Mouse (Mus musculus): ENCODE measurements around the gene Cfap97d1. TPM values are rescaled to one million over a fixed set of nuclear protein-coding genes. Genes with fewer than 3 reads are reported as not detected.

The Cfap97d1 gene
- polyA plus RNA-seq, 1 experiment = not detected

GRCm38 (mm10) chr11:101999466-101999865 is 15.4 kb downstream of the Cfap97d1 start:
- Histone ChIP-seq H3K27ac (ENCODE audit: insufficient read depth, low read length) (no peak overlapping the region), H3K27me3 (ENCODE audit: control insufficient read depth, insufficient read depth, low read length) (no peaks in the 10 kb centered on the region), H3K4me1 (ENCODE audit: control insufficient read depth, insufficient read depth, low read length) (peaks cover 10% of the 10 kb centered on the region), H3K4me3 (replicated peaks; ENCODE audit: insufficient read depth, low read depth, low read length) (no peak overlapping the region)
- no peak for DNase-seq
- 31% methylated on average over 4 of the region's 4 CpGs for WGBS
- TF ChIP-seq POLR2A (IDR thresholded peaks at IDR 0.05; ENCODE audit: borderline replicate concordance, insufficient read depth, low read length) (no peak), CTCF (IDR thresholded peaks at IDR 0.05; ENCODE audit: borderline replicate concordance, insufficient read depth, low read depth, low read length) (no peak)

- H3K4me1 ChIP-seq (ENCODE audit: control insufficient read depth, insufficient read depth, low read length) = peaks cover 10% of the 10 kb centered on the region
- 92% methylated on average over 8 of the region's 8 CpGs for WGBS
- TF ChIP-seq CTCF (IDR thresholded peaks at IDR 0.05; ENCODE audit: borderline replicate concordance, insufficient read depth, low read depth, low read length) (peak; percentile 59), POLR2A (IDR thresholded peaks at IDR 0.05; ENCODE audit: borderline replicate concordance, insufficient read depth, low read length) (no peak)
- H3K27ac ChIP-seq (ENCODE audit: insufficient read depth, low read length) = no peak overlapping the region
- H3K27me3 ChIP-seq (ENCODE audit: control insufficient read depth, insufficient read depth, low read length) = no peaks in the 10 kb centered on the region
- no peak for DNase-seq
- no peak overlapping the region for H3K4me3 ChIP-seq (replicated peaks; ENCODE audit: insufficient read depth, low read depth, low read length)
These were observed 20.2 kb downstream of the Cfap97d1 start for GRCm38 (mm10) chr11:102004251-102004650.

DNA sequence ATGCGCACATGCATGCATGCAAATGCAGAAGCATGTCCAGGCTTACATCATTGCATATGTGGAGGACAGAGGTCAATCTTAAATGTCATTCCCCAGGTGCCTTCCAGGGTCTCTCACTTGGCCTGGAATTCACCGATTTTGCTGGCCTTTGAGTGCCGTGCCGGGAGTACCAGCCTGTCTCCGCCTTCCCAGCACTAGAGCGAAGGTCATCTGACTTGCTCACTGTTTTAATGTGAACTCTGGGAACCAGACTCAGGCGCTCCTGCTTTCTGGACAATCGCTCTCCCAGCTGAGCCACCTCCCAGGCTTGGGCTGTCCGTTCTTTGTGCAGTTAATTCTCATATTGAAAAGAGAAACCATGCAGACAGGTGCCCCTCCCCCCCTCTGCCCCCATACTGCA is 22.2 kb downstream of the Cfap97d1 start:
- Histone ChIP-seq H3K27ac (ENCODE audit: insufficient read depth, low read length) (no peak overlapping the region), H3K4me3 (replicated peaks; ENCODE audit: insufficient read depth, low read depth, low read length) (no peak overlapping the region), H3K4me1 (ENCODE audit: control insufficient read depth, insufficient read depth, low read length) (peaks cover 16% of the 10 kb centered on the region), H3K27me3 (ENCODE audit: control insufficient read depth, insufficient read depth, low read length) (no peaks in the 10 kb centered on the region)
- 44% methylated on average over 9 of the region's 9 CpGs for WGBS
- TF ChIP-seq CTCF (IDR thresholded peaks at IDR 0.05; ENCODE audit: borderline replicate concordance, insufficient read depth, low read depth, low read length) (no peak), POLR2A (IDR thresholded peaks at IDR 0.05; ENCODE audit: borderline replicate concordance, insufficient read depth, low read length) (no peak)
- DNase-seq = no peak

GRCm38 (mm10) chr11:102006688-102007087 is 22.6 kb downstream of the Cfap97d1 start:
- no peak overlapping the region for H3K4me3 ChIP-seq (replicated peaks; ENCODE audit: insufficient read depth, low read depth, low read length)
- TF ChIP-seq POLR2A (IDR thresholded peaks at IDR 0.05; ENCODE audit: borderline replicate concordance, insufficient read depth, low read length) (no peak), CTCF (IDR thresholded peaks at IDR 0.05; ENCODE audit: borderline replicate concordance, insufficient read depth, low read depth, low read length) (no peak)
- WGBS = 37% methylated on average over 5 of the region's 5 CpGs
- no peaks in the 10 kb centered on the region for H3K27me3 ChIP-seq (ENCODE audit: control insufficient read depth, insufficient read depth, low read length)
- H3K4me1 ChIP-seq (ENCODE audit: control insufficient read depth, insufficient read depth, low read length) = peaks cover 19% of the 10 kb centered on the region
- DNase-seq = no peak
- H3K27ac ChIP-seq (ENCODE audit: insufficient read depth, low read length) = no peak overlapping the region

DNA sequence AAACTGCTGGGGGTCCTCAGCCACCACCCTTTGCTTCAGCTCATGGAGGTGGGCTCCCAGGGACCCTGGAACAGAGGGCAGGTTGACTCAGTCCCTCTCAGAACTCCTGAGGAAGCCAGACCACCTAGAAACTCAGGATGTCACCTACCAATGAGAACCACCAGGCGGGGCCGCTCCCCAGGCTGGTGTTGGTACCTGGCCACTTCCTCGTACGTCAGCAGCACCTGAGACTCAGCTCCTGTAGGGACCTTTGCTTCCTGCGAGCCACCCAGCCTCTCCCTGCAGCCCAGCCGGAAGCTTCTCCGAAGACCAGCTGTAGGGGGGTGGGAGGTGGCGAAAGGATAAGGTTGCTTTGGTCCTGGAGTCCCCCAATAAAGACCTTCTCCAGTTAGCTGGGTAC is 24.3 kb downstream of the Cfap97d1 start:
- Histone ChIP-seq H3K27ac (ENCODE audit: insufficient read depth, low read length) (no peak overlapping the region), H3K4me3 (replicated peaks; ENCODE audit: insufficient read depth, low read depth, low read length) (no peak overlapping the region), H3K4me1 (ENCODE audit: control insufficient read depth, insufficient read depth, low read length) (peaks cover 26% of the 10 kb centered on the region), H3K27me3 (ENCODE audit: control insufficient read depth, insufficient read depth, low read length) (no peaks in the 10 kb centered on the region)
- DNase-seq = no peak
- WGBS = 82% methylated on average over 8 of the region's 8 CpGs
- TF ChIP-seq POLR2A (IDR thresholded peaks at IDR 0.05; ENCODE audit: borderline replicate concordance, insufficient read depth, low read length) (no peak), CTCF (IDR thresholded peaks at IDR 0.05; ENCODE audit: borderline replicate concordance, insufficient read depth, low read depth, low read length) (no peak)

DNA sequence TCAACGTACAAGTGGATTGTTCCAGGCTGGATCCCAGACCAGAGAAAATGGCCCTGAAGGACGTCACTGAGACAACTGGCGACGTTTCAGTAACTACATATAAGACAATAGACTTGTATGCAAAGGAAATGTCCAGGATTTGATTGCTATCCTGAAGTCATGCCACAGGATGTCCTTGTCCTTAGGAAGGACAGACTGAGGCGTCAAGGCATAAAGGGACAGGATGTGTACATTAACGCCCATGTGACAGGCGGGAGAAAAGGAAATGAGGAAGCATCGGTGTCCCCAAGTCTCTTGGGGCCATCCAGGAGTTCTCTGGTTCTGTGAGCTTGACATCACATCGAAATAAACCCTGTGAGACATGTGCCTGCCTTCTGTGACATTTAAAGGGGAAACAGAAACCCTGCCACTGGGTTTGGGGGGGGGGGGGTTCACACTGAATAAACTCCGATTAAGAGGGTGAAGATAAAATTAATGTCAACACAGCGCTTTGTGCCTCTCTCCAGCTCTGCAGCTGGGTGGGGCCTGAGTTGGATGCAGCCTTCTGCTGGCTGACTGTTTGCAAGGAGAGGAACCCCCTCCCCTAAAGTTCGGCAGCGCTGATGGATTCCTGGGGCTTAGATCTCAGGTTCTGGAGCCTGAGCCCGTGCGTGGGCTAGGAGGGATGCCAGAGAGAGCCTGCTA is 25.0 kb downstream of the Cfap97d1 start:
- no peak overlapping the region for H3K4me3 ChIP-seq (replicated peaks; ENCODE audit: insufficient read depth, low read depth, low read length)
- no peak for DNase-seq
- 69% methylated on average over 15 of the region's 15 CpGs for WGBS
- H3K4me1 ChIP-seq (ENCODE audit: control insufficient read depth, insufficient read depth, low read length) = peaks cover 33% of the 10 kb centered on the region
- H3K27ac ChIP-seq (ENCODE audit: insufficient read depth, low read length) = peak overlapping the region; percentile 30
- TF ChIP-seq CTCF (IDR thresholded peaks at IDR 0.05; ENCODE audit: borderline replicate concordance, insufficient read depth, low read depth, low read length) (no peak), POLR2A (IDR thresholded peaks at IDR 0.05; ENCODE audit: borderline replicate concordance, insufficient read depth, low read length) (no peak)
- no peaks in the 10 kb centered on the region for H3K27me3 ChIP-seq (ENCODE audit: control insufficient read depth, insufficient read depth, low read length)

GRCm38 (mm10) chr11:102010140-102010539 is 26.1 kb downstream of the Cfap97d1 start:
- 11% methylated on average over 13 of the region's 13 CpGs for WGBS
- no peak overlapping the region for H3K4me3 ChIP-seq (replicated peaks; ENCODE audit: insufficient read depth, low read depth, low read length)
- DNase-seq = peak; percentile 75 to 87
- H3K4me1 ChIP-seq (ENCODE audit: control insufficient read depth, insufficient read depth, low read length) = peaks cover 43% of the 10 kb centered on the region
- TF ChIP-seq CTCF (IDR thresholded peaks at IDR 0.05; ENCODE audit: borderline replicate concordance, insufficient read depth, low read depth, low read length) (no peak), POLR2A (IDR thresholded peaks at IDR 0.05; ENCODE audit: borderline replicate concordance, insufficient read depth, low read length) (no peak)
- peak overlapping the region; percentile 30 for H3K27ac ChIP-seq (ENCODE audit: insufficient read depth, low read length)
- no peaks in the 10 kb centered on the region for H3K27me3 ChIP-seq (ENCODE audit: control insufficient read depth, insufficient read depth, low read length)

DNA sequence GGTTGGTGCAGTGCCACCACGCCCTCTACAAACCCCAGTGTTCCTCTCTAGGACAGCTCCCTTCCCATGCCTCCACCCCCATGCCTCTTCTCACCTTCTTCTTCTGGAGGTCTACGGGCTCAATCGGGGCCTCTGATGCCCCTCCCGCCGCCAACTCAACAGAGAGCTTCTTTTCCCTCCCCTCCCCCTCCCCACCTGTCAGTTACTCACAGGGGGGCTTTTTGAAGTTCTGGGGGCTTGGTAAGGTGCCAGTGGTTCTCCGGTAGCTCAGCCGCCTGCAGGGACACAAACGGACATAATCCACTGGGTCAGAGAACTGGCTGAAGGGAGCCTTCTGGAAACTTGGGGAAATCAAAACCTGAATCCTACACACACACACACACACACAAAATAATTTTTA is 27.4 kb downstream of the Cfap97d1 start:
- no peaks in the 10 kb centered on the region for H3K27me3 ChIP-seq (ENCODE audit: control insufficient read depth, insufficient read depth, low read length)
- DNase-seq = no peak
- peaks cover 56% of the 10 kb centered on the region for H3K4me1 ChIP-seq (ENCODE audit: control insufficient read depth, insufficient read depth, low read length)
- no peak overlapping the region for H3K27ac ChIP-seq (ENCODE audit: insufficient read depth, low read length)
- H3K4me3 ChIP-seq (replicated peaks; ENCODE audit: insufficient read depth, low read depth, low read length) = no peak overlapping the region
- WGBS = 22% methylated on average over 8 of the region's 8 CpGs
- TF ChIP-seq POLR2A (IDR thresholded peaks at IDR 0.05; ENCODE audit: borderline replicate concordance, insufficient read depth, low read length) = no peak
- no peak for TF ChIP-seq CTCF (IDR thresholded peaks at IDR 0.05; ENCODE audit: borderline replicate concordance, insufficient read depth, low read depth, low read length)

Measured in cerebellum, adult 2 months (tissue).